Comparison of ENCODE assay signal across 9 mouse cellular contexts in genomic region chr2:119250826-119251478, GRCm38 (mm10). TPM values are rescaled to one million over a fixed set of nuclear protein-coding genes. Genes with fewer than 3 reads are reported as not detected.
DNase-seq lines count a peak whose midpoint lies in the region; ATAC-seq lines count a peak whose summit lies in the region.
"Had no signal": no experiment of that assay in that cellular context is flagged by ENCODE, and none has a peak within 500 bp of the region (broad histone marks: within the 10 kb centered on the region; RNA-seq: fewer than 3 reads in every experiment).

No protein-coding gene starts in this region.

- no peaks in the 10 kb centered on the region for H3K27me3 ChIP-seq in forebrain, embryonic 11.5 days (ENCODE audit: control insufficient read depth, insufficient read depth, low read length)
- no peaks in the 10 kb centered on the region for H3K27me3 ChIP-seq in neural tube, embryonic 14.5 days (ENCODE audit: control insufficient read depth, insufficient read depth, low read length)

- 14% methylated on average over 11 of the region's 11 CpGs for WGBS in forebrain, embryonic 11.5 days
- 18% methylated on average over 11 of the region's 11 CpGs for WGBS in neural tube, embryonic 14.5 days

- no peak overlapping the region for H3K4me3 ChIP-seq in forebrain, embryonic 11.5 days (ENCODE audit: low read depth, low read length)
- H3K4me3 ChIP-seq in neural tube, embryonic 14.5 days (ENCODE audit: low read depth, low read length), result no peak overlapping the region
- H3K4me3 ChIP-seq: limb, embryonic 15.5 days had no signal

- intact Hi-C loops in heart, postnatal 10 days (cut with DNase I), result loop anchor here (1.0 to 2.0 kb wide), 3 partner anchors 37 to 186 kb away; partner anchors contain the start of genes Dnajc17, Vps18 and Zfyve19

- peak; percentile 90 for DNase-seq in ES-CJ7 (ENCODE audit: low read depth, low spot score)
- peak; percentile 90 for DNase-seq in c-Kit-positive CD71-positive TER-119-positive erythroid progenitor cells, embryonic 14.5 days (ENCODE audit: low spot score)
- peak; percentile 93 for DNase-seq in forebrain, embryonic 11.5 days (ENCODE audit: low spot score)
- peak; percentile 81 to 91 for DNase-seq in heart, postnatal 10 days
- DNase-seq in kidney, postnatal 36 days, result peak; percentile 90 to 96
- peak; percentile 85 to 90 for DNase-seq in lung, adult 18-20 months
- DNase-seq in testis, postnatal 10 days (ENCODE audit: low spot score), result peak; percentile 95

- ATAC-seq in forebrain, embryonic 11.5 days (replicated peaks; ENCODE audit: low FRiP score), result peak; percentile 63; the same call in 1 of the 2 replicates
- ATAC-seq in neural tube, embryonic 14.5 days (ENCODE audit: low read depth), result peak; percentile 44; the same call in 1 of the 2 replicates

- no peak overlapping the region for H3K9ac ChIP-seq in forebrain, embryonic 11.5 days (ENCODE audit: low read length)
- H3K9ac ChIP-seq in neural tube, embryonic 14.5 days (replicated peaks; ENCODE audit: low read depth, low read length), result no peak overlapping the region
- H3K9ac ChIP-seq: limb, embryonic 15.5 days had no signal

- no peaks in the 10 kb centered on the region for H3K36me3 ChIP-seq in forebrain, embryonic 11.5 days (ENCODE audit: control insufficient read depth, insufficient read depth, low read length)
- H3K36me3 ChIP-seq in neural tube, embryonic 14.5 days (ENCODE audit: control insufficient read depth, insufficient read depth, low read length), result no peaks in the 10 kb centered on the region
- H3K36me3 ChIP-seq: limb, embryonic 15.5 days had no signal

- H3K9me3 ChIP-seq in forebrain, embryonic 11.5 days (ENCODE audit: control insufficient read depth, low read length), result no peaks in the 10 kb centered on the region
- H3K9me3 ChIP-seq in neural tube, embryonic 14.5 days (ENCODE audit: control insufficient read depth, low read length), result no peaks in the 10 kb centered on the region
- H3K9me3 ChIP-seq: limb, embryonic 15.5 days had no signal

- H3K27ac ChIP-seq in forebrain, embryonic 11.5 days (ENCODE audit: low read depth, low read length), result no peak overlapping the region
- H3K27ac ChIP-seq in neural tube, embryonic 14.5 days (ENCODE audit: low read depth, low read length), result no peak overlapping the region
- H3K27ac ChIP-seq: limb, embryonic 15.5 days had no signal

- no peaks in the 10 kb centered on the region for H3K4me1 ChIP-seq in forebrain, embryonic 11.5 days (replicated peaks; ENCODE audit: control insufficient read depth, insufficient read depth, low read length)
- no peaks in the 10 kb centered on the region for H3K4me1 ChIP-seq in neural tube, embryonic 14.5 days (ENCODE audit: control insufficient read depth, insufficient read depth, low read length)

- H3K4me2 ChIP-seq in forebrain, embryonic 11.5 days (ENCODE audit: low read depth, low read length, severe bottlenecking), result no peak overlapping the region
- H3K4me2 ChIP-seq in neural tube, embryonic 14.5 days (ENCODE audit: low read depth, low read length), result no peak overlapping the region
- H3K4me2 ChIP-seq: limb, embryonic 15.5 days had no signal

RNA-seq across cellular contexts. Expression of gene Spint1, which starts 13.8 kb away (rescaled TPM):
- 2.2 and 2.8 TPM in 2 replicates for polyA plus RNA-seq in forebrain, embryonic 11.5 days (2014; fragmentation: Nextera tagmentation; extraction: Ambion mirVana)
- not detected for total RNA-seq in heart, postnatal 10 days (2021)
- polyA plus RNA-seq in neural tube, embryonic 14.5 days (2014; fragmentation: Nextera tagmentation; extraction: Ambion mirVana), result 0.61 and 0.68 TPM in 2 replicates

RNA-seq across cellular contexts. Expression of gene Rhov, which starts 20.1 kb away (rescaled TPM):
- 0.83 and 0.90 TPM in 2 replicates for polyA plus RNA-seq in forebrain, embryonic 11.5 days (2014; fragmentation: Nextera tagmentation; extraction: Ambion mirVana)
- total RNA-seq in heart, postnatal 10 days (2021), result not detected
- 24.6 and 31.9 TPM in 2 replicates for polyA plus RNA-seq in neural tube, embryonic 14.5 days (2014; fragmentation: Nextera tagmentation; extraction: Ambion mirVana)

RNA-seq across cellular contexts. Expression of gene Ppp1r14d, which starts 21.2 kb away (rescaled TPM):
- polyA plus RNA-seq in forebrain, embryonic 11.5 days (2014; fragmentation: Nextera tagmentation; extraction: Ambion mirVana), result not detected in 2 replicates
- total RNA-seq in heart, postnatal 10 days (2021), result not detected
- not detected in 2 replicates for polyA plus RNA-seq in neural tube, embryonic 14.5 days (2014; fragmentation: Nextera tagmentation; extraction: Ambion mirVana)
- polyA plus RNA-seq: limb, embryonic 15.5 days had no signal

RNA-seq across cellular contexts. Expression of gene Vps18, which starts 37.6 kb away (rescaled TPM):
- 18.5 and 20.5 TPM in 2 replicates for polyA plus RNA-seq in forebrain, embryonic 11.5 days (2014; fragmentation: Nextera tagmentation; extraction: Ambion mirVana)
- total RNA-seq in heart, postnatal 10 days (2021), result 10 to 100 TPM; 13.4 to 13.7 TPM
- 14.8 and 19.7 TPM in 2 replicates for polyA plus RNA-seq in neural tube, embryonic 14.5 days (2014; fragmentation: Nextera tagmentation; extraction: Ambion mirVana)

RNA-seq across cellular contexts. Expression of gene Dnajc17, which starts 42.4 kb away (rescaled TPM):
- polyA plus RNA-seq in forebrain, embryonic 11.5 days (2014; fragmentation: Nextera tagmentation; extraction: Ambion mirVana), result 26.6 and 27.1 TPM in 2 replicates
- total RNA-seq in heart, postnatal 10 days (2021), result 10 to 100 TPM; 12.0 to 13.3 TPM
- 22.5 and 24.0 TPM in 2 replicates for polyA plus RNA-seq in neural tube, embryonic 14.5 days (2014; fragmentation: Nextera tagmentation; extraction: Ambion mirVana)

Comparison
In these comparisons a context has a peak if more than half of its experiments do, and no peak if none do; other contexts are left out.
1. RNA of gene Rhov, which starts 20.1 kb away (polyA plus RNA-seq): 24.6 to 31.9 TPM in neural tube, embryonic 14.5 days; 0.83 to 0.90 TPM in forebrain, embryonic 11.5 days; every median in the first group is over 10 times any median in the second.
2. Peak in every context shown above with its lines, with median percentiles within 50 percentile points of each other: DNase-seq.